Mouse (Mus musculus): ENCODE results near the gene Nt5dc1. TPM values are rescaled to one million over a fixed set of nuclear protein-coding genes. Genes with fewer than 3 reads are reported as not detected.
A peak's percentile ranks its signal among the peaks of the same experiment; 100 is the strongest.
"Not testable (repeated sequence)": the region's sequence is repeated elsewhere in the genome, so short reads cannot be mapped to it uniquely, and the experiment has no call there.

Nt5dc1 gene
- 1 to 10 TPM; 3.9 to 4.0 TPM for total RNA-seq (2021)
- long read RNA-seq, experiment 1, partial matches to known transcripts, result 1 of 10 reads
- long read RNA-seq, experiment 1, other reads (novel, unspliced or antisense), result 8 of 10 reads
- long read RNA-seq, experiment 2, partial matches to known transcripts, result 0 of 11 reads
- long read RNA-seq, experiment 2, other reads (novel, unspliced or antisense), result 9 of 11 reads

GRCm38 (mm10) chr10:34418204-34418756, at the start of gene Nt5dc1:
TSS of gene Nt5dc1 (minus strand) at chr10:34418552.
- TF ChIP-seq CTCF (conservative IDR thresholded peaks at IDR 0.05), result no peak
- H3K27ac ChIP-seq, result peak within 1 kb of the TSS; percentile 75

GRCm38 (mm10) chr10:34464321-34464720, 46.0 kb upstream of the Nt5dc1 start:
- TF ChIP-seq CTCF (conservative IDR thresholded peaks at IDR 0.05), result no peak
- DNase-seq (ENCODE audit: low spot score in 2 of 2), result no peak
- no peak overlapping the region for H3K27ac ChIP-seq
- no peak overlapping the region for H3K4me3 ChIP-seq

More at GRCm38 (mm10) chr10:34418204-34418756, at the start of gene Nt5dc1:
- peak within 1 kb of the TSS; percentile 80 for H3K4me3 ChIP-seq
- DNase-seq (ENCODE audit: low spot score in 2 of 2), result peak; percentile 91 to 95

GRCm38 (mm10) chr10:34461451-34461850, 43.1 kb upstream of the Nt5dc1 start:
- no peak overlapping the region for H3K27ac ChIP-seq
- H3K4me3 ChIP-seq, result no peak overlapping the region
- no peak for DNase-seq (ENCODE audit: low spot score in 2 of 2)
- no peak for TF ChIP-seq CTCF (conservative IDR thresholded peaks at IDR 0.05)

GRCm38 (mm10) chr10:34449469-34449868, 31.1 kb upstream of the Nt5dc1 start:
- no peak overlapping the region for H3K27ac ChIP-seq
- no peak for TF ChIP-seq CTCF (conservative IDR thresholded peaks at IDR 0.05)
- DNase-seq (ENCODE audit: low spot score in 2 of 2), result no peak
- no peak overlapping the region for H3K4me3 ChIP-seq

GRCm38 (mm10) chr10:34434191-34434590, 15.8 kb upstream of the Nt5dc1 start:
- H3K27ac ChIP-seq; H3K4me3 ChIP-seq; DNase-seq (ENCODE audit: low spot score in 2 of 2): not testable (repeated sequence)

GRCm38 (mm10) chr10:34431783-34432182, 13.4 kb upstream of the Nt5dc1 start:
- DNase-seq (ENCODE audit: low spot score in 2 of 2), result no peak
- peak; percentile 90 for TF ChIP-seq CTCF (conservative IDR thresholded peaks at IDR 0.05)
- no peak overlapping the region for H3K4me3 ChIP-seq
- no peak overlapping the region for H3K27ac ChIP-seq

- peak overlapping the region; percentile 46; the same call in 1 of the 2 replicates for H3K27ac ChIP-seq
- H3K4me3 ChIP-seq, result peak overlapping the region; percentile 80
- not testable (repeated sequence) for DNase-seq (ENCODE audit: low spot score in 2 of 2)
Measured at GRCm38 (mm10) chr10:34418794-34419193, 442 bp upstream of the Nt5dc1 start.

GRCm38 (mm10) chr10:34399267-34399666, 19.1 kb downstream of the Nt5dc1 start:
- no peak overlapping the region for H3K4me3 ChIP-seq
- H3K27ac ChIP-seq, result no peak overlapping the region
- peak; percentile 69 for TF ChIP-seq CTCF (conservative IDR thresholded peaks at IDR 0.05)
- no peak for DNase-seq (ENCODE audit: low spot score in 2 of 2)

- DNase-seq (ENCODE audit: low spot score in 2 of 2), result no peak
- Histone ChIP-seq H3K4me3 (no peak overlapping the region), H3K27ac (no peak overlapping the region)
- TF ChIP-seq CTCF (conservative IDR thresholded peaks at IDR 0.05), result no peak
Measured at GRCm38 (mm10) chr10:34396959-34397358, 21.4 kb downstream of the Nt5dc1 start.

- Histone ChIP-seq H3K27ac (no peak within 1 kb of the TSS), H3K4me3 (no peak within 1 kb of the TSS)
- no peak for DNase-seq (ENCODE audit: low spot score in 2 of 2)
- TF ChIP-seq CTCF (conservative IDR thresholded peaks at IDR 0.05), result no peak
Measured at GRCm38 (mm10) chr10:34389681-34390080, 28.7 kb downstream of the Nt5dc1 start, which contains the start of gene Col10a1. TSS of gene Col10a1 (plus strand) at chr10:34389981.

GRCm38 (mm10) chr10:34385636-34386035, 32.7 kb downstream of the Nt5dc1 start:
- no peak for DNase-seq (ENCODE audit: low spot score in 2 of 2)
- no peak overlapping the region for H3K4me3 ChIP-seq
- no peak for TF ChIP-seq CTCF (conservative IDR thresholded peaks at IDR 0.05)
- H3K27ac ChIP-seq, result no peak overlapping the region

- no peak overlapping the region for H3K27ac ChIP-seq
Measured at GRCm38 (mm10) chr10:34373332-34373731, 45.0 kb downstream of the Nt5dc1 start.

GRCm38 (mm10) chr10:34368138-34368537, 50.2 kb downstream of the Nt5dc1 start:
- TF ChIP-seq CTCF (conservative IDR thresholded peaks at IDR 0.05), result peak; percentile 77
- Histone ChIP-seq H3K27ac (no peak overlapping the region), H3K4me3 (no peak overlapping the region)
- DNase-seq (ENCODE audit: low spot score in 2 of 2), result no peak

More at GRCm38 (mm10) chr10:34373332-34373731, 45.0 kb downstream of the Nt5dc1 start:
- no peak for DNase-seq (ENCODE audit: low spot score in 2 of 2)
- no peak overlapping the region for H3K4me3 ChIP-seq
- no peak for TF ChIP-seq CTCF (conservative IDR thresholded peaks at IDR 0.05)

GRCm38 (mm10) chr10:34363756-34364155, 54.6 kb downstream of the Nt5dc1 start:
- H3K4me3 ChIP-seq, result no peak overlapping the region
- TF ChIP-seq CTCF (conservative IDR thresholded peaks at IDR 0.05), result no peak
- H3K27ac ChIP-seq, result no peak overlapping the region
- DNase-seq (ENCODE audit: low spot score in 2 of 2), result no peak
